Mouse (Mus musculus) lung, embryonic 16.5 days (tissue): ENCODE data around the gene Pclaf. TPM values are rescaled to one million over a fixed set of nuclear protein-coding genes. Genes with fewer than 3 reads are reported as not detected.

Experiments used
- ATAC-seq: fragments of 200-750 bp; cut with Nextera tagmentation; 2 replicates; pipeline ENCODE4 v1.8.0; 2017; ENCODE audit warnings: low read depth, mild to moderate bottlenecking, moderate library complexity
- H3K27ac ChIP-seq: fragments of 300-500 bp; sonication (generic); 2 replicates; pipeline ENCODE4 v1.5.1; 2014; ENCODE audit warnings: mild to moderate bottlenecking, control low read depth, low read length
- H3K27me3 ChIP-seq: fragments of 300-500 bp; sonication (generic); 2 replicates; pipeline ENCODE4 v1.6.1; 2014; ENCODE audit warnings: low read depth, low read length, mixed read lengths; ENCODE audit not compliant: control insufficient read depth, insufficient read depth
- H3K36me3 ChIP-seq: fragments of 300-500 bp; sonication (generic); 2 replicates; pipeline ENCODE4 v1.6.1; 2014; ENCODE audit warnings: low read length; ENCODE audit not compliant: control insufficient read depth, insufficient read depth
- H3K4me1 ChIP-seq: fragments of 300-500 bp; sonication (generic); replicated peaks from 2 replicates; pipeline ENCODE4 v1.6.1; 2014; ENCODE audit warnings: low read length, mixed read lengths; ENCODE audit not compliant: control insufficient read depth, insufficient read depth
- H3K4me2 ChIP-seq: fragments of 300-500 bp; sonication (generic); 2 replicates; pipeline ENCODE4 v1.6.1; 2014; ENCODE audit warnings: low read depth, low read length, control low read depth
- H3K4me3 ChIP-seq: fragments of 300-500 bp; sonication (generic); 2 replicates; pipeline ENCODE4 v1.5.1; 2014; ENCODE audit warnings: mild to moderate bottlenecking, low read length, control low read depth
- H3K9ac ChIP-seq: fragments of 300-500 bp; sonication (generic); 2 replicates; pipeline ENCODE4 v1.6.1; 2014; ENCODE audit warnings: low read length, control low read depth
- H3K9me3 ChIP-seq: fragments of 300-500 bp; sonication (generic); 2 replicates; pipeline ENCODE4 v1.6.1; 2016; ENCODE audit warnings: low read length; ENCODE audit not compliant: control insufficient read depth
- WGBS: fragments of 180-500 bp; shearing (Covaris S2); extraction: QIAGEN DNeasy Blood & Tissue Kit; methylation state at CpG from one replicate; pipeline ENCODE4 v1.1.7; 2014; 5-methylcytosine and 5-hydroxymethylcytosine counted together
- polyA plus RNA-seq: library from polyadenylated mRNA; unstranded; fragments of >200 nt; fragmentation: Nextera tagmentation; extraction: Ambion mirVana; gene quantifications from 2 replicates; pipeline ENCODE4 v1.2.1, GENCODE M21; 2015

Pclaf gene
- polyA plus RNA-seq, 1 experiment from 2014 or later: 216 TPM

GRCm38 (mm10) chr9:65903419-65903818, 13.4 kb downstream of the Pclaf start:
- Histone ChIP-seq H3K27ac (no peak overlapping the region), H3K4me3 (no peak overlapping the region), H3K4me2 (no peak overlapping the region)

DNA sequence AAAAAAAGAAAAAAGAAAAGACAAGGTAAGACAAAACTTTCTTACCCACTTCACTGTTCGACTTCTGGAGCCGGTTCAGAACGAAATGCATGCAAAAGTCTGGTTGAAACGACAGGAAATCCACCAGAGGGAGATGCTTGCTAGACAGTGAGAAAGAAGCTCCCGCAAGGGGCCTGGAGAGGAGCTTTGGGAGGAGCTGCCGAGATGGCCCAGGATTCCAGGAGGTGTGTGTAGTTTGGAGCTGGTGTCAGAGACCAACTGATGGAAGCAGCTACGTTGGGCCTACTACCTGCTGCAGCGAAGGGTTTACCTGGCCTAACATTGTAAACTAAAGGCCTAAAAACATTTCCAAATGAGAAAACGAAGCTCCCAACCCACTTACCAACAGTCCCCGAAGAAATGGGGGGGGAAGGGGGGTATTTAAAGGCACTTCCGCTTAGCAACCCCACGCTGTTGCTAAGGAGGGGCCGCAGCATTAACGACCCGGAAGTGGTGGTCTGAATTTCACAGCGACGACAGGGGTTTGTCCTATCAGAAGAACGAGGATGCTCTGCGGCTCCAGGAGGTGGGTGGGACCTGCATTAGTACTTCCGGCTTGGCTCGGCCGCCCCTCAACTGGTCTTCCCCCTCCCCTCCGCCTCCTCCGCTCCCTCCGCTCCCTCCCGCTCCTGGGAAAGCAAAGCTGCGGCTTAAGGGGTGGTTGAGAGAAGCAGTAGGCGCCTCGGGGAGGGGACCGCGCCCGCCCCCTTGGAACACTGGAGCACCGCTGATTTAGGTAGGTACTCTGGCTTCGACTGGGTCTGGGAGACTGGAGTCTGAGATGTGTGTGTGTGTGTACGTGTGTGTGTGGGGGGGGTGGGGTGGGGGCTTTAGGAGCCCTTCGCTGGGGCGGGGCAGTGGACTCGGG, 18.6 kb downstream of the Pclaf start, which contains the start of the genes Trip4 and Csnk1g1:
Gene Trip4, minus strand, starts transcription at position 401 of the 907 bp plus-strand sequence.
Gene Csnk1g1, plus strand, starts transcription at position 531 of the 907 bp plus-strand sequence.
- Histone ChIP-seq H3K9ac (peak within 1 kb of the TSS; percentile 87), H3K27me3 (no peaks in the 10 kb centered on the region), H3K4me3 (peak within 1 kb of the TSS; percentile 64), H3K4me2 (peak within 1 kb of the TSS; percentile 93), H3K27ac (peak within 1 kb of the TSS; percentile 87), H3K4me1 (peaks cover 8% of the 10 kb centered on the region), H3K36me3 (peaks cover 2% of the 10 kb centered on the region), H3K9me3 (no peaks in the 10 kb centered on the region)
- WGBS: under 1% methylated on average over 38 of the region's 38 CpGs
- peak; percentile 99 for ATAC-seq

More at GRCm38 (mm10) chr9:65903419-65903818, 13.4 kb downstream of the Pclaf start:
- Histone ChIP-seq H3K9me3 (no peaks in the 10 kb centered on the region), H3K4me1 (peaks cover 6% of the 10 kb centered on the region; the same call in 1 of the 2 replicates), H3K9ac (no peak overlapping the region), H3K36me3 (peaks cover 16% of the 10 kb centered on the region), H3K27me3 (no peaks in the 10 kb centered on the region)
- ATAC-seq: no peak

DNA sequence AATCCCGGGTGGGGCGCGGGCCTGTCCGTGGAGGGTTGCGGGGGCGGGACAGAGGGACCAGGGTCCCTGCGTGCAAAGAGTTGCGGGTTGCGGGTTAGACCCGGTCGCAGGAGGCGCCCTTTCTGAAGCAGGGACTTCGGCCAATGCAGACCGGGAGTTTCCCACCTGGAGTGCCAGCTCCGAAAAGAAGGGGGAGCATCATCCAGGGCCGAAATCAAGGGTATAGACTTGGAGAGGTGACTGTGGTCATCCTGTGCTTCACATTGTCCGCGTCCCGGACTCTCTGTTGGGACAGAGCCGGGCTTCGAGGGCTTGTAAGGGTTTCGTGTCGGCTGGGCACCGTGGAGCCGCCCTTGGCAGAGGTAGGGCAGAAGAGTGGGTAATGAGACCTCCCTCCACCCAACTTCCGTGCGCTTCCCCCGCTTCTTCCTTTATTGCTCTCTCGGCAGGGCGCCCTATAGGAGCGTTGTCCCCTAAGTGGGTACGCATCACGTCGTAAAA, 19.3 kb downstream of the Pclaf start:
- H3K27ac ChIP-seq: peak overlapping the region; percentile 87
- no peaks in the 10 kb centered on the region; the same call in 1 of the 2 replicates for H3K36me3 ChIP-seq
- H3K4me1 ChIP-seq: peaks cover 8% of the 10 kb centered on the region
- H3K4me2 ChIP-seq: peak overlapping the region; percentile 93
- WGBS: 0% methylated on average over 33 of the region's 34 CpGs
- H3K4me3 ChIP-seq: peak overlapping the region; percentile 64
- H3K9ac ChIP-seq: peak overlapping the region; percentile 87
- H3K27me3 ChIP-seq: no peaks in the 10 kb centered on the region
- ATAC-seq: peak; percentile 56
- H3K9me3 ChIP-seq: no peaks in the 10 kb centered on the region

DNA sequence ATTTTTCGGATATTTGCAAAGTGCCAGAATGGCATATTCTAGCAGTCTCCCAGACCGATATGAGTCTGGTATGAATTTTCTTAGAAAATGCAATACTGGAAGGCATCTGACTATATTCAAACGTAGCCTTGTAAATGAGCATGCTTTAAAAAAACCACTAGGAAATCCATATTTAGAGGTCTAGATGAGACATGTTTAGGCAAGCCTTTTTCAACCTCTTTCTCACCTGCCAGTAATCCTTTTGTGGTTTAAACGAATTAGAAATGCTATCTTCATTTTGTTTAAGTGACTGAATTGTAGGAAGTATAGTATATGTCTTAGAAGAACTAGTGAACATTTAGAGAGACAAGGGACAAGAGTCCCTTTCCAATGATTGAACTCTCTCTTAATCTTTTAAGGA, 19.8 kb downstream of the Pclaf start:
- peaks cover 8% of the 10 kb centered on the region for H3K4me1 ChIP-seq
- 5% methylated on average over 4 of the region's 4 CpGs for WGBS
- peak overlapping the region; percentile 87 for H3K27ac ChIP-seq
- H3K4me3 ChIP-seq: peak overlapping the region; percentile 64
- ATAC-seq: no peak
- peak overlapping the region; percentile 93 for H3K4me2 ChIP-seq
- no peaks in the 10 kb centered on the region for H3K9me3 ChIP-seq
- peak overlapping the region; percentile 87 for H3K9ac ChIP-seq
- no peaks in the 10 kb centered on the region; the same call in 1 of the 2 replicates for H3K36me3 ChIP-seq
- H3K27me3 ChIP-seq: no peaks in the 10 kb centered on the region

DNA sequence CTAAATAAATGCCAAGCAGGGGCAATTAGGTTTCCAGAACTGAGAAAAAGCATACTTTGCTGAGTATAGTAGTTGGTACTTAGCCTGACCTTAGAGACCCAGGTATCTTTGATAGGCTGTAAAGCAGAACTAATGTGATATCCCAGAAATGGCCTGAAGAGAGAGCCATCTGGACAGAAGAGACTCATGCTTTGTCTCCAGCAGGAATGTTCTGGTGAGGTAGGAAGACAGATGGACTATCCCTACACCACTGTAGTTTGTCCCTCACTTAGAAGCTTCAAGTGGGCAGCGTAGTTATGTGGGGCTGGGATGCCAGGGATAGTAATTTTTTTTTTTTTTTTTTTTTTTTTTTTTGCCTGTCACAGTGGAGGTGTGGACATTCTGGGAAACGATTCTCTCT, 23.9 kb downstream of the Pclaf start:
- no peak overlapping the region for H3K9ac ChIP-seq
- WGBS: 72% methylated on average over 2 of the region's 2 CpGs
- no peak overlapping the region for H3K27ac ChIP-seq
- H3K4me2 ChIP-seq: no peak overlapping the region
- ATAC-seq: no peak
- H3K27me3 ChIP-seq: no peaks in the 10 kb centered on the region
- H3K4me3 ChIP-seq: no peak overlapping the region
- H3K4me1 ChIP-seq: peaks cover 2% of the 10 kb centered on the region; the same call in 1 of the 2 replicates
- no peaks in the 10 kb centered on the region for H3K9me3 ChIP-seq
- no peaks in the 10 kb centered on the region for H3K36me3 ChIP-seq

- Histone ChIP-seq H3K27ac (no peak overlapping the region), H3K36me3 (no peaks in the 10 kb centered on the region), H3K4me3 (no peak overlapping the region), H3K9me3 (no peaks in the 10 kb centered on the region), H3K9ac (no peak overlapping the region), H3K4me2 (no peak overlapping the region), H3K27me3 (no peaks in the 10 kb centered on the region), H3K4me1 (no peaks in the 10 kb centered on the region)
- WGBS: 70% methylated on average over 1 of the region's 1 CpGs
- no peak for ATAC-seq
These were observed 27.0 kb downstream of the Pclaf start for GRCm38 (mm10) chr9:65917015-65917414.

DNA sequence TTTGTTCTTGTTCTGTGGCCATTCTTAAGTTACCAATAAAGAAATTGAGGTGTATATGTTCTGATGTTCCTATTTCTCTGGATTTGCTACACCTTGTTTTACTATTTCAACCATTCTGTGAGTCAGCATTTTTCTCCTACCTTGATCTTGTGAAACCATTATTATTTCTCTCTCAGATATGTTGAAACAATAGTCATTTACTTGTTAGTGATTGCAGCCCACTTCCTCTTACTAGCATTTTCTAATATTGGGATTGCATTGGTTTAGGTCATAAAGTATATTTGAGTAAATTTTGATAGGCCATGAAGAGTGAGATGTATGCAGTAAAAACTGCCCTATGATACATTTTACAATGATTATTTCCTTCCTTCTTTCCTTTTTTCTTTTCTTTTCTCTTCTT, 38.4 kb downstream of the Pclaf start:
- no peak for ATAC-seq
- Histone ChIP-seq H3K9me3 (no peaks in the 10 kb centered on the region), H3K27ac (no peak overlapping the region), H3K4me1 (no peaks in the 10 kb centered on the region), H3K4me2 (no peak overlapping the region), H3K36me3 (no peaks in the 10 kb centered on the region), H3K9ac (no peak overlapping the region), H3K4me3 (no peak overlapping the region), H3K27me3 (no peaks in the 10 kb centered on the region)

- Histone ChIP-seq H3K9me3 (no peaks in the 10 kb centered on the region), H3K4me3 (no peak overlapping the region), H3K4me1 (no peaks in the 10 kb centered on the region), H3K9ac (no peak overlapping the region), H3K27me3 (no peaks in the 10 kb centered on the region), H3K27ac (no peak overlapping the region), H3K36me3 (no peaks in the 10 kb centered on the region), H3K4me2 (no peak overlapping the region)
- ATAC-seq: no peak
These were observed 39.8 kb downstream of the Pclaf start for GRCm38 (mm10) chr9:65929826-65930225.

- Histone ChIP-seq H3K4me2 (no peak overlapping the region), H3K27me3 (no peaks in the 10 kb centered on the region), H3K36me3 (no peaks in the 10 kb centered on the region), H3K9ac (no peak overlapping the region), H3K4me1 (no peaks in the 10 kb centered on the region), H3K9me3 (no peaks in the 10 kb centered on the region), H3K27ac (no peak overlapping the region), H3K4me3 (no peak overlapping the region)
- 86% methylated on average over 2 of the region's 2 CpGs for WGBS
- no peak for ATAC-seq
These were observed 47.5 kb downstream of the Pclaf start for GRCm38 (mm10) chr9:65937566-65937965.
